22 mouse cellular contexts compared by ENCODE assay signal in genomic region chr12:38450323-38451087, GRCm38 (mm10).
DNase-seq lines count a peak whose midpoint lies in the region; ATAC-seq lines count a peak whose summit lies in the region.
"Had no signal": no experiment of that assay in that cellular context is flagged by ENCODE, and none has a peak within 500 bp of the region (broad histone marks: within the 10 kb centered on the region; RNA-seq: fewer than 3 reads in every experiment).

No protein-coding gene starts in this region.

- H3K27me3 ChIP-seq in midbrain, embryonic 11.5 days (ENCODE audit: control insufficient read depth, insufficient read depth, low read length), result no peaks in the 10 kb centered on the region
- no peaks in the 10 kb centered on the region for H3K27me3 ChIP-seq in midbrain, embryonic 10.5 days (ENCODE audit: low read depth, poor library complexity, severe bottlenecking)
- H3K27me3 ChIP-seq in hindbrain, embryonic 12.5 days, result no peaks in the 10 kb centered on the region
- no peaks in the 10 kb centered on the region for H3K27me3 ChIP-seq in midbrain, embryonic 14.5 days (ENCODE audit: control insufficient read depth, insufficient read depth, low read length)
- H3K27me3 ChIP-seq: liver, embryonic 12.5 days; lung, embryonic 15.5 days; Patski had no signal

- no peak overlapping the region for H3K4me2 ChIP-seq in midbrain, embryonic 11.5 days
- no peak overlapping the region for H3K4me2 ChIP-seq in hindbrain, embryonic 12.5 days (replicated peaks)
- no peak overlapping the region for H3K4me2 ChIP-seq in midbrain, embryonic 14.5 days (ENCODE audit: low read length)
- H3K4me2 ChIP-seq: liver, embryonic 12.5 days; lung, embryonic 15.5 days had no signal

- no peak for DNase-seq in midbrain, embryonic 11.5 days (ENCODE audit: low spot score, missing footprints)
- no peak for DNase-seq in midbrain, embryonic 10.5 days (ENCODE audit: low spot score)
- DNase-seq in midbrain, embryonic 14.5 days, result peak; percentile 78
- DNase-seq in cerebellum, postnatal 4 days (ENCODE audit: low spot score in 2 of 2), result no peak
- DNase-seq in kidney, adult 11 months, result no peak
- DNase-seq: adrenal gland, postnatal 25 days; cerebellum, adult 9-10 months; embryo, embryonic 11 days; gastrocnemius, postnatal 14 days; heart, postnatal 10 days; spleen, adult 18-20 months; thymus, adult 18-20 months had no signal

- H3K27ac ChIP-seq in midbrain, embryonic 11.5 days (ENCODE audit: low read depth, low read length), result no peak overlapping the region
- H3K27ac ChIP-seq in midbrain, embryonic 10.5 days (replicated peaks), result no peak overlapping the region
- no peak overlapping the region for H3K27ac ChIP-seq in hindbrain, embryonic 12.5 days
- H3K27ac ChIP-seq in midbrain, embryonic 14.5 days (replicated peaks; ENCODE audit: low read depth, low read length), result no peak overlapping the region
- H3K27ac ChIP-seq: layer of hippocampus, adult 2 months; limb, embryonic 10.5 days; liver, embryonic 12.5 days; lung, embryonic 15.5 days; macrophage had no signal

- no peaks in the 10 kb centered on the region for H3K4me1 ChIP-seq in midbrain, embryonic 11.5 days (ENCODE audit: control insufficient read depth, insufficient read depth, low read length)
- H3K4me1 ChIP-seq in midbrain, embryonic 10.5 days, result no peaks in the 10 kb centered on the region
- H3K4me1 ChIP-seq in hindbrain, embryonic 12.5 days, result no peaks in the 10 kb centered on the region
- H3K4me1 ChIP-seq in midbrain, embryonic 14.5 days (ENCODE audit: control insufficient read depth, insufficient read depth, low read length), result 0 out of 2 replicates have a peak, but pooled peaks cover 5% of the 10 kb centered on the region
- H3K4me1 ChIP-seq: limb, embryonic 10.5 days; liver, embryonic 12.5 days; lung, embryonic 15.5 days had no signal

- WGBS in midbrain, embryonic 11.5 days, result 60% methylated on average over 7 of the region's 7 CpGs
- WGBS in midbrain, embryonic 10.5 days, result 81% methylated on average over 7 of the region's 7 CpGs
- WGBS in hindbrain, embryonic 12.5 days, result 42% methylated on average over 7 of the region's 7 CpGs
- WGBS in midbrain, embryonic 14.5 days, result 18% methylated on average over 7 of the region's 7 CpGs

- no peaks in the 10 kb centered on the region for H3K9me3 ChIP-seq in midbrain, embryonic 11.5 days (ENCODE audit: control insufficient read depth, low read length)
- H3K9me3 ChIP-seq in midbrain, embryonic 10.5 days (replicated peaks), result no peaks in the 10 kb centered on the region
- H3K9me3 ChIP-seq in hindbrain, embryonic 12.5 days (replicated peaks), result no peaks in the 10 kb centered on the region
- H3K9me3 ChIP-seq in midbrain, embryonic 14.5 days (ENCODE audit: control insufficient read depth, low read length), result no peaks in the 10 kb centered on the region
- H3K9me3 ChIP-seq: limb, embryonic 10.5 days; liver, embryonic 12.5 days; lung, embryonic 15.5 days had no signal

- H3K9ac ChIP-seq in midbrain, embryonic 11.5 days (ENCODE audit: low read length), result no peak overlapping the region
- no peak overlapping the region for H3K9ac ChIP-seq in hindbrain, embryonic 12.5 days
- H3K9ac ChIP-seq in midbrain, embryonic 14.5 days (replicated peaks; ENCODE audit: low read length), result no peak overlapping the region
- H3K9ac ChIP-seq: liver, embryonic 12.5 days; lung, embryonic 15.5 days had no signal

- peak; percentile 68 for ATAC-seq in midbrain, embryonic 11.5 days (ENCODE audit: low FRiP score)
- peak; percentile 73 for ATAC-seq in hindbrain, embryonic 12.5 days (ENCODE audit: low FRiP score)
- peak; percentile 55; the same call in 1 of the 2 replicates for ATAC-seq in midbrain, embryonic 14.5 days (ENCODE audit: low FRiP score, low TSS enrichment)
- no peak for ATAC-seq in granulocyte monocyte progenitor cell, adult 5-6 weeks (replicated peaks; ENCODE audit: poor library complexity, severe bottlenecking)
- ATAC-seq: activated CD4-positive, CD25-positive, alpha-beta regulatory T cell, adult 4 months; inflammation-experienced regulatory T-cells, adult 6 months; liver, embryonic 12.5 days; Patski had no signal

- no peak overlapping the region for H3K4me3 ChIP-seq in midbrain, embryonic 11.5 days (ENCODE audit: low read depth, low read length)
- H3K4me3 ChIP-seq in midbrain, embryonic 10.5 days, result no peak overlapping the region
- H3K4me3 ChIP-seq in hindbrain, embryonic 12.5 days, result no peak overlapping the region
- H3K4me3 ChIP-seq in midbrain, embryonic 14.5 days (replicated peaks; ENCODE audit: low read depth, low read length), result no peak overlapping the region
- H3K4me3 ChIP-seq: layer of hippocampus, adult 2 months; limb, embryonic 10.5 days; liver, embryonic 12.5 days; lung, embryonic 15.5 days had no signal

- no peaks in the 10 kb centered on the region for H3K36me3 ChIP-seq in midbrain, embryonic 11.5 days (ENCODE audit: control insufficient read depth, insufficient read depth, low read length)
- H3K36me3 ChIP-seq in midbrain, embryonic 10.5 days, result no peaks in the 10 kb centered on the region
- H3K36me3 ChIP-seq in hindbrain, embryonic 12.5 days, result no peaks in the 10 kb centered on the region
- H3K36me3 ChIP-seq in midbrain, embryonic 14.5 days (ENCODE audit: control insufficient read depth, insufficient read depth, low read length), result no peaks in the 10 kb centered on the region
- H3K36me3 ChIP-seq: limb, embryonic 10.5 days; liver, embryonic 12.5 days; lung, embryonic 15.5 days had no signal
